Mouse (Mus musculus) kidney, embryonic 16.5 days (tissue): ENCODE measurements around the gene Ankrd13b. TPM values are rescaled to one million over a fixed set of nuclear protein-coding genes. Genes with fewer than 3 reads are reported as not detected.

ENCODE experiments used
- ATAC-seq: fragments of 200-750 bp; cut with Nextera tagmentation; 2 replicates; pipeline ENCODE4 v1.8.0; 2017; ENCODE audit warnings: moderate TSS enrichment; ENCODE audit not compliant: low FRiP score, low TSS enrichment
- H3K27ac ChIP-seq: fragments of 300-500 bp; sonication (generic); 2 replicates; pipeline ENCODE4 v1.5.1; 2014; ENCODE audit warnings: low read length
- H3K27me3 ChIP-seq: fragments of 300-500 bp; sonication (generic); 2 replicates; pipeline ENCODE4 v1.6.1; 2014; ENCODE audit warnings: low read length, control low read depth, mixed read lengths; ENCODE audit not compliant: insufficient read depth
- H3K36me3 ChIP-seq: fragments of 300-500 bp; sonication (generic); 2 replicates; pipeline ENCODE4 v1.6.1; 2014; ENCODE audit warnings: low read length, control low read depth, mixed read lengths; ENCODE audit not compliant: insufficient read depth
- H3K4me1 ChIP-seq: fragments of 300-500 bp; sonication (generic); 2 replicates; pipeline ENCODE4 v1.6.1; 2014; ENCODE audit warnings: low read length, control low read depth, mixed read lengths; ENCODE audit not compliant: insufficient read depth
- H3K4me2 ChIP-seq: fragments of 300-500 bp; sonication (generic); replicated peaks from 2 replicates; pipeline ENCODE4 v1.6.1; 2014; ENCODE audit warnings: low read depth, low read length
- H3K4me3 ChIP-seq: fragments of 300-500 bp; sonication (generic); 2 replicates; pipeline ENCODE4 v1.5.1; 2014; ENCODE audit warnings: mild to moderate bottlenecking, low read length
- H3K9ac ChIP-seq: fragments of 300-500 bp; sonication (generic); replicated peaks from 2 replicates; pipeline ENCODE4 v1.6.1; 2014; ENCODE audit warnings: low read length
- H3K9me3 ChIP-seq: fragments of 300-500 bp; sonication (generic); 2 replicates; pipeline ENCODE4 v1.6.1; 2016; ENCODE audit warnings: low read length, control low read depth
- WGBS: fragments of 180-500 bp; shearing (Covaris S2); extraction: QIAGEN DNeasy Blood & Tissue Kit; methylation state at CpG from one replicate; pipeline ENCODE4 v1.1.7; 2014; 5-methylcytosine and 5-hydroxymethylcytosine counted together
- polyA plus RNA-seq: library from polyadenylated mRNA; unstranded; fragments of >200 nt; fragmentation: Nextera tagmentation; extraction: Ambion mirVana; gene quantifications from 2 replicates; pipeline ENCODE4 v1.2.1, GENCODE M21; 2015

The Ankrd13b gene
- polyA plus RNA-seq, 1 experiment from 2014 or later = 4.0 TPM

DNA sequence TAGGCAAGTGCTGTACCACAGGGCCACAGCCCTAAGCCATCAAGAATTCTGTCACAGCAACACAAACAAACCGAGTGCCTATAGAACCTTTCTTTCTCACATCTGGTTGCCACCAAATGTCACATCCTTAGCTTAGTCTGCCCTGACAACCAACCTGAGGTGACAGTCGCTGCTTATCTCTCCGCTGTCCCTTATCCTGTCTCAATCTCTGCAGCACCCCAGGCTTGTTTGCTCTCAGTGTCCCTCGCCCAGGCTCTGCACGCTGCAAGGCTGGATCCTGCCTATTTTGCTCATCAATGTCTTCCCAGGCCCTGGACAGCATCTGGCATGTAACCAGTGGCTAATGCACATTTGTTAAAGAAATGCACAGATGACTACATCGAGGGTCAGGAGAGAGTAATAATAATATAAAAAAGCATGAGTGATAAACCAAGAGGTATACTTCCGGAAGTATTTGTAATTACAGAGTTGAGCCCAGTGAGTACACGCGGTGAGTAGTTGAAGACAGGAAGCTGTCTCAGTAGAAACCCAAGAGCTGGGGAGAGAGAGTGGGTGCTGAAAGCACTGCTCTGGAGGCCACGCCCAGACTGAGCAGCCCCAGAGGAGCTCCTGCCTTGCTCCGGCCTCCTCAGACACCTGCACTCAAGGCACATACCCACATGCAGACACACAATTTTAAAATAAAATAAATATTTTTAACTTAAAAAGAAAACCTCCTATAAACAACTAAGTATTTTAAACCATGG lies 5.8 kb downstream of the Ankrd13b start:
- 60% methylated on average over 11 of the region's 11 CpGs for WGBS
- Histone ChIP-seq H3K9me3 (no peaks in the 10 kb centered on the region), H3K27ac (no peak overlapping the region), H3K36me3 (no peaks in the 10 kb centered on the region), H3K4me2 (no peak overlapping the region), H3K4me3 (no peak overlapping the region), H3K9ac (no peak overlapping the region), H3K4me1 (peaks cover 23% of the 10 kb centered on the region), H3K27me3 (no peaks in the 10 kb centered on the region)
- ATAC-seq = no peak

- no peak overlapping the region for H3K27ac ChIP-seq
- H3K9me3 ChIP-seq = no peaks in the 10 kb centered on the region
- H3K9ac ChIP-seq = no peak overlapping the region
- ATAC-seq = no peak
- H3K27me3 ChIP-seq = no peaks in the 10 kb centered on the region
- no peaks in the 10 kb centered on the region for H3K36me3 ChIP-seq
- no peak overlapping the region for H3K4me3 ChIP-seq
- peaks cover 17% of the 10 kb centered on the region for H3K4me1 ChIP-seq
- WGBS = 59% methylated on average over 3 of the region's 3 CpGs
- no peak overlapping the region for H3K4me2 ChIP-seq
Observed at GRCm38 (mm10) chr11:77483043-77483442, 6.4 kb downstream of the Ankrd13b start.

- H3K27me3 ChIP-seq = no peaks in the 10 kb centered on the region
- no peak overlapping the region for H3K4me2 ChIP-seq
- H3K4me1 ChIP-seq = no peaks in the 10 kb centered on the region
- ATAC-seq = peak; percentile 65; the same call in 1 of the 2 replicates
- H3K27ac ChIP-seq = peak overlapping the region; percentile 41
- 89% methylated on average over 6 of the region's 6 CpGs for WGBS
- peaks cover 12% of the 10 kb centered on the region for H3K36me3 ChIP-seq
- no peak overlapping the region for H3K9ac ChIP-seq
- H3K9me3 ChIP-seq = no peaks in the 10 kb centered on the region
- no peak overlapping the region for H3K4me3 ChIP-seq
Observed at GRCm38 (mm10) chr11:77476895-77477294, 12.6 kb downstream of the Ankrd13b start.

GRCm38 (mm10) chr11:77476216-77476615 lies 13.3 kb downstream of the Ankrd13b start:
- ATAC-seq = no peak
- Histone ChIP-seq H3K27me3 (no peaks in the 10 kb centered on the region), H3K4me1 (no peaks in the 10 kb centered on the region), H3K9me3 (no peaks in the 10 kb centered on the region), H3K4me2 (no peak overlapping the region), H3K36me3 (peaks cover 18% of the 10 kb centered on the region), H3K4me3 (no peak overlapping the region), H3K9ac (no peak overlapping the region), H3K27ac (peak overlapping the region; percentile 41; the same call in 1 of the 2 replicates)
- 88% methylated on average over 14 of the region's 14 CpGs for WGBS

DNA sequence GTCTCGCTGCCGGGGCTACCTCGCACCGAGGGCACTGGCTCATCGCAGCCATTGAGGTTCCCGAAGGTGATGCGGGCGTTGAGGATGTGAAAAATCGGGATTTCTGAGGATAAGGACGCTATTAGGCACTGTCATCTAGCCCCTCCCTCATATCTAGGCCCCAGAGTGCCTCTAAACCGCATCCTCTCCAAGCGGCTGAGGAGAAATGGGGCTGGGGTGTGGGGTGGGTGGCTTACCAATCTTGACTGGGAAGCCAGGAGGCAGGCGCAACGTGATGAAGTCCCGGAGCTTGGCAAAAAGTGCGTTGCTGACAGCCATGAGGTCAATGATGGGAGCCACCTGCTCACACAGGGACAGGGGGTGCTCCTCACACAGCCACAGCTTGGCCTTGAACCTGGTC lies 16.7 kb downstream of the Ankrd13b start:
- H3K9me3 ChIP-seq = no peaks in the 10 kb centered on the region
- H3K4me2 ChIP-seq = no peak overlapping the region
- H3K4me1 ChIP-seq = peaks cover under 1% of the 10 kb centered on the region; the same call in 1 of the 2 replicates
- H3K27me3 ChIP-seq = 0 out of 2 replicates have a peak, but pooled peaks cover 8% of the 10 kb centered on the region
- H3K4me3 ChIP-seq = no peak overlapping the region
- peaks cover 23% of the 10 kb centered on the region for H3K36me3 ChIP-seq
- whole genome bisulfite sequencing = 83% methylated on average over 16 of the region's 16 CpGs
- H3K27ac ChIP-seq = no peak overlapping the region
- H3K9ac ChIP-seq = no peak overlapping the region
- ATAC-seq = no peak

GRCm38 (mm10) chr11:77471407-77471806 lies 18.1 kb downstream of the Ankrd13b start:
- peaks cover 10% of the 10 kb centered on the region for H3K4me1 ChIP-seq
- no peak overlapping the region for H3K4me2 ChIP-seq
- H3K9ac ChIP-seq = no peak overlapping the region
- no peak overlapping the region for H3K27ac ChIP-seq
- WGBS = 74% methylated on average over 28 of the region's 29 CpGs
- ATAC-seq = no peak
- no peak overlapping the region for H3K4me3 ChIP-seq
- H3K9me3 ChIP-seq = no peaks in the 10 kb centered on the region
- peaks cover 23% of the 10 kb centered on the region for H3K36me3 ChIP-seq
- peaks cover 22% of the 10 kb centered on the region for H3K27me3 ChIP-seq

DNA sequence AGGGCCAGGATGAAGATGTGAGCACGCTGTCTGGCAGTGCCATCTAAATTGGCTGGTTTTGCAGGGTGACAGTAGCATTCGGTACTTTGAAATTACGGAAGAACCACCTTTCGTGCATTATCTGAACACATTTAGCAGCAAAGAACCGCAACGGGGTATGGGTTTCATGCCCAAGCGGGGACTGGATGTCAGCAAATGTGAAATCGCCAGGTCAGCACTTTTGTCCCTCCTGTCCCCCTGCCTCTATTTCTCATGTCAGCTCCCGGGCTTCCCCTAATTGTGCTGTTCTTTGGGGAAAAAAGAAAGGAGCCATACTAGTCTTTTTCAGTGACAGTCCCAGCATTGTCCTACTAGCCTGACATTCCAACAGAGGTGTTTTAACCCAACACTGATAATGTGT lies 21.1 kb downstream of the Ankrd13b start:
- Histone ChIP-seq H3K4me2 (no peak overlapping the region), H3K9ac (no peak overlapping the region), H3K36me3 (peaks cover 19% of the 10 kb centered on the region), H3K27me3 (peaks cover 46% of the 10 kb centered on the region), H3K27ac (no peak overlapping the region), H3K4me1 (peaks cover 10% of the 10 kb centered on the region), H3K9me3 (no peaks in the 10 kb centered on the region), H3K4me3 (no peak overlapping the region)
- 86% methylated on average over 9 of the region's 9 CpGs for WGBS
- ATAC-seq = no peak

DNA sequence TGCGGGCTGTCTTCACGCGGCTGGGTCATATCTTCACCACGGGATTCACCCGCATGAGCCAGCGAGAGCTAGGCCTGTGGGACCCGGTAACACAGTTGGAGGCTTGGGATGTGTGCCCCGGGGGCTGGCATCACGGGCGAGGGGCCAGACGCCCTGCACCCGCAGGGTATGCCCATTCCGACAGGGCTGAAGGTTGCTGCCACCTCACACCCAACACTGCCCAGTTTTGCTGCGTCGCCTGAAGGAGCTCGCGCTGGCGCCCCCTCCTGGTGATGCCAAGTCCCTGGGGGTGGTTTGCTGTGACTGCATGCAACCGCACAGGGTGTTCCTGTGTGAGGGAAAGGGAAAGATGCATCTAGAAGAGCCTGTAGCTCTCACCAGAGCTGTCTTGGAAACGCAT lies 21.7 kb downstream of the Ankrd13b start:
- H3K4me2 ChIP-seq = peak overlapping the region; percentile 37
- 8% methylated on average over 20 of the region's 20 CpGs for WGBS
- no peak for ATAC-seq
- H3K9me3 ChIP-seq = no peaks in the 10 kb centered on the region
- H3K4me3 ChIP-seq = no peak overlapping the region
- H3K27ac ChIP-seq = no peak overlapping the region
- no peak overlapping the region for H3K9ac ChIP-seq
- H3K27me3 ChIP-seq = peaks cover 50% of the 10 kb centered on the region
- H3K4me1 ChIP-seq = peaks cover 10% of the 10 kb centered on the region
- H3K36me3 ChIP-seq = peaks cover 19% of the 10 kb centered on the region

- Histone ChIP-seq H3K27ac (no peak overlapping the region), H3K9ac (no peak overlapping the region), H3K4me2 (peak overlapping the region; percentile 37), H3K9me3 (no peaks in the 10 kb centered on the region), H3K4me1 (peaks cover 10% of the 10 kb centered on the region), H3K27me3 (peaks cover 50% of the 10 kb centered on the region), H3K36me3 (peaks cover 14% of the 10 kb centered on the region), H3K4me3 (peak overlapping the region; percentile 18)
- peak; percentile 33 for ATAC-seq
- 2% methylated on average over 20 of the region's 25 CpGs for WGBS
Observed at GRCm38 (mm10) chr11:77467157-77467556, 22.3 kb downstream of the Ankrd13b start.

- Histone ChIP-seq H3K9ac (0 out of 2 replicates have a peak overlapping the region, but pooled peaks have one; percentile 5), H3K27ac (no peak overlapping the region), H3K27me3 (peaks cover 54% of the 10 kb centered on the region), H3K36me3 (peaks cover 8% of the 10 kb centered on the region), H3K4me3 (0 out of 2 replicates have a peak overlapping the region, but pooled peaks have one; percentile 18), H3K9me3 (no peaks in the 10 kb centered on the region), H3K4me1 (peaks cover 14% of the 10 kb centered on the region), H3K4me2 (no peak overlapping the region)
- WGBS = 41% methylated on average over 9 of the region's 9 CpGs
- ATAC-seq = no peak
Observed at GRCm38 (mm10) chr11:77466544-77466943, 22.9 kb downstream of the Ankrd13b start.
